Mouse (Mus musculus) myocyte (in vitro differentiated cells): ENCODE data around the gene Urah. TPM values are rescaled to one million over a fixed set of nuclear protein-coding genes. Genes with fewer than 3 reads are reported as not detected.

Experiments used
- H3K27me3 ChIP-seq: one replicate; pipeline ENCODE4 v1.6.1; 2011; ENCODE audit not compliant: control insufficient read depth, insufficient read depth, insufficient read length
- H3K36me3 ChIP-seq: one replicate; pipeline ENCODE4 v1.6.1; 2011; ENCODE audit not compliant: control insufficient read depth, insufficient read depth
- H3K4me2 ChIP-seq: one replicate; pipeline ENCODE4 v1.6.1; 2011; ENCODE audit warnings: low read depth, control low read depth
- H3K4me3 ChIP-seq: one replicate; pipeline ENCODE4 v1.5.1; 2011; ENCODE audit warnings: mild to moderate bottlenecking, control low read depth, moderate library complexity
- H3K79me2 ChIP-seq: one replicate; pipeline ENCODE4 v1.6.1; 2011; ENCODE audit not compliant: control insufficient read depth, insufficient read depth
- H3ac ChIP-seq: one replicate; pipeline ENCODE4 v1.6.1; 2011; ENCODE audit not compliant: control insufficient read depth, insufficient read length
- CEBPB ChIP-seq: IDR thresholded peaks from 2 replicates; pipeline ENCODE4 v1.6.1; 2011; ENCODE audit warnings: mild to moderate bottlenecking, moderate library complexity; ENCODE audit not compliant: poor library complexity, insufficient read depth, severe bottlenecking
- E2F4 ChIP-seq: IDR thresholded peaks from one replicate; pipeline ENCODE4 v1.6.1; 2011; ENCODE audit warnings: mild to moderate bottlenecking, control low read depth, moderate library complexity; ENCODE audit not compliant: insufficient read depth
- MAX ChIP-seq: IDR thresholded peaks from one replicate; pipeline ENCODE4 v1.6.1; 2011; ENCODE audit warnings: low read depth, mild to moderate bottlenecking, control low read depth
- MYOD1 ChIP-seq, 3 experiments: IDR thresholded peaks; one replicate each; pipeline ENCODE4 v1.6.1; 2011; ENCODE audit warnings: control low read depth in 2 of 3, low read depth in 2 of 3, mild to moderate bottlenecking in 2 of 3, moderate library complexity in 1 of 3; ENCODE audit not compliant: insufficient read length in 2 of 3, control insufficient read depth in 1 of 3
- MYOG ChIP-seq, 3 experiments: IDR thresholded peaks; one replicate each; pipeline ENCODE4 v1.6.1; 2011; ENCODE audit warnings: control low read depth in 2 of 3, low read depth in 2 of 3, mild to moderate bottlenecking in 2 of 3; ENCODE audit not compliant: insufficient read length in 2 of 3, control insufficient read depth in 1 of 3, insufficient read depth in 1 of 3
- POLR2A ChIP-seq: IDR thresholded peaks from one replicate; pipeline ENCODE4 v1.6.1; 2011; ENCODE audit warnings: low read depth, mild to moderate bottlenecking, control low read depth, moderate library complexity; ENCODE audit not compliant: insufficient read length
- POLR2AphosphoS2 ChIP-seq: IDR thresholded peaks from one replicate; pipeline ENCODE4 v1.6.1; 2011; ENCODE audit warnings: low read depth, control low read depth; ENCODE audit not compliant: insufficient read length
- REST ChIP-seq: IDR thresholded peaks from one replicate; pipeline ENCODE4 v1.6.1; 2011; ENCODE audit warnings: mild to moderate bottlenecking, control low read depth, moderate library complexity; ENCODE audit not compliant: insufficient read depth, insufficient read length
- SRF ChIP-seq: IDR thresholded peaks from one replicate; pipeline ENCODE4 v1.6.1; 2011; ENCODE audit warnings: low read depth; ENCODE audit not compliant: control insufficient read depth, insufficient read length
- TCF12 ChIP-seq: IDR thresholded peaks from one replicate; pipeline ENCODE4 v1.6.1; 2011; ENCODE audit warnings: mild to moderate bottlenecking, control low read depth; ENCODE audit not compliant: poor library complexity, insufficient read depth, severe bottlenecking
- TCF3 ChIP-seq: IDR thresholded peaks from one replicate; pipeline ENCODE4 v1.6.1; 2011; ENCODE audit warnings: low read depth, control low read depth; ENCODE audit not compliant: insufficient read length
- USF1 ChIP-seq: IDR thresholded peaks from one replicate; pipeline ENCODE4 v1.6.1; 2011; ENCODE audit warnings: low read depth, mild to moderate bottlenecking, control low read depth, moderate library complexity
- polyA plus RNA-seq: library from polyadenylated mRNA; unstranded; fragments of >200 nt; fragmentation: generic; extraction: Trizol; gene quantifications from one replicate; pipeline ENCODE4 v1.2.1, GENCODE M21; 2012; ENCODE audit warnings: missing spikeins

Gene Urah
- polyA plus RNA-seq, 1 experiment, result 0.13 TPM

- Histone ChIP-seq H3K4me2 (no peak overlapping the region), H3K27me3 (no peaks in the 10 kb centered on the region), H3K79me2 (peaks cover 1% of the 10 kb centered on the region), H3K36me3 (peaks cover 7% of the 10 kb centered on the region), H3ac (no peak overlapping the region), H3K4me3 (no peak overlapping the region)
- TF ChIP-seq E2F4 (no peak), REST (no peak), POLR2A (no peak), MAX (no peak), MYOG (IDR thresholded peaks at IDR 0.05; ENCODE audit: control insufficient read depth in 1 of 3, insufficient read depth in 1 of 3, insufficient read length in 2 of 3, low read depth in 2 of 3) (no peak)
These were observed 42.5 kb downstream of the Urah start for GRCm38 (mm10) chr7:140877364-140877763.

- peaks cover 7% of the 10 kb centered on the region for H3K36me3 ChIP-seq
- H3K4me3 ChIP-seq, result no peak overlapping the region
- H3K27me3 ChIP-seq, result no peaks in the 10 kb centered on the region
- no peak overlapping the region for H3ac ChIP-seq
- TF ChIP-seq CEBPB (no peak), MAX (no peak), POLR2AphosphoS2 (no peak), USF1 (no peak), MYOG (IDR thresholded peaks at IDR 0.05; ENCODE audit: control insufficient read depth in 1 of 3, insufficient read depth in 1 of 3, insufficient read length in 2 of 3, low read depth in 2 of 3) (no peak), REST (no peak), TCF12 (no peak), TCF3 (no peak), SRF (no peak)
- H3K79me2 ChIP-seq, result peaks cover 21% of the 10 kb centered on the region
- H3K4me2 ChIP-seq, result no peak overlapping the region
These were observed 44.5 kb downstream of the Urah start for GRCm38 (mm10) chr7:140879355-140879754.

- H3ac ChIP-seq, result no peak overlapping the region
- H3K4me2 ChIP-seq, result peak overlapping the region; percentile 99
- H3K36me3 ChIP-seq, result peaks cover 3% of the 10 kb centered on the region
- TF ChIP-seq USF1 (no peak), TCF3 (no peak), MAX (no peak), SRF (no peak), MYOD1 (IDR thresholded peaks at IDR 0.05; ENCODE audit: control insufficient read depth in 1 of 3, insufficient read length in 2 of 3, low read depth in 2 of 3) (no peak), REST (no peak)
- no peaks in the 10 kb centered on the region for H3K27me3 ChIP-seq
- no peak overlapping the region for H3K4me3 ChIP-seq
- H3K79me2 ChIP-seq, result peaks cover 30% of the 10 kb centered on the region
These were observed 45.6 kb downstream of the Urah start for GRCm38 (mm10) chr7:140880419-140880818.

GRCm38 (mm10) chr7:140880865-140881515, 46.2 kb downstream of the Urah start:
- TF ChIP-seq TCF12 (no peak), REST (no peak), MAX (no peak), TCF3 (no peak), USF1 (no peak), POLR2AphosphoS2 (no peak), E2F4 (no peak)
- H3ac ChIP-seq, result peak overlapping the region; percentile 40
- peaks cover 35% of the 10 kb centered on the region for H3K79me2 ChIP-seq

GRCm38 (mm10) chr7:140881696-140882468, 47.1 kb downstream of the Urah start, which contains the start of the genes Psmd13 and Sirt3:
Psmd13 (plus strand) TSS chr7:140881968.
Sirt3 (minus strand) TSS chr7:140882309.
- TF ChIP-seq MAX, result no peak
- no peak for TF ChIP-seq REST
- TF ChIP-seq MYOG (IDR thresholded peaks at IDR 0.05; ENCODE audit: control insufficient read depth in 1 of 3, insufficient read depth in 1 of 3, insufficient read length in 2 of 3, low read depth in 2 of 3), result no peak
- no peak for TF ChIP-seq TCF3
- no peak for TF ChIP-seq SRF
- no peak for TF ChIP-seq E2F4
- peak; percentile 95 for TF ChIP-seq POLR2A
- peak; percentile 92 for TF ChIP-seq POLR2AphosphoS2
- no peak for TF ChIP-seq CEBPB
- no peak for TF ChIP-seq TCF12
- no peak for TF ChIP-seq MYOD1 (IDR thresholded peaks at IDR 0.05; ENCODE audit: control insufficient read depth in 1 of 3, insufficient read length in 2 of 3, low read depth in 2 of 3)
- peak; percentile 20 for TF ChIP-seq USF1
- peak within 1 kb of the TSS; percentile 40 for H3ac ChIP-seq
- no peaks in the 10 kb centered on the region for H3K27me3 ChIP-seq
- peak within 1 kb of the TSS; percentile 99 for H3K4me2 ChIP-seq
- H3K4me3 ChIP-seq, result peak within 1 kb of the TSS; percentile 98
- peaks cover 10% of the 10 kb centered on the region for H3K36me3 ChIP-seq
- peaks cover 38% of the 10 kb centered on the region for H3K79me2 ChIP-seq

More at GRCm38 (mm10) chr7:140880865-140881515, 46.2 kb downstream of the Urah start:
- H3K4me2 ChIP-seq, result peak overlapping the region; percentile 99
- H3K27me3 ChIP-seq, result no peaks in the 10 kb centered on the region
- peaks cover 4% of the 10 kb centered on the region for H3K36me3 ChIP-seq
- peak overlapping the region; percentile 98 for H3K4me3 ChIP-seq
